Mouse (Mus musculus): ENCODE measurements around the gene Camk2d.

The Camk2d gene

DNA sequence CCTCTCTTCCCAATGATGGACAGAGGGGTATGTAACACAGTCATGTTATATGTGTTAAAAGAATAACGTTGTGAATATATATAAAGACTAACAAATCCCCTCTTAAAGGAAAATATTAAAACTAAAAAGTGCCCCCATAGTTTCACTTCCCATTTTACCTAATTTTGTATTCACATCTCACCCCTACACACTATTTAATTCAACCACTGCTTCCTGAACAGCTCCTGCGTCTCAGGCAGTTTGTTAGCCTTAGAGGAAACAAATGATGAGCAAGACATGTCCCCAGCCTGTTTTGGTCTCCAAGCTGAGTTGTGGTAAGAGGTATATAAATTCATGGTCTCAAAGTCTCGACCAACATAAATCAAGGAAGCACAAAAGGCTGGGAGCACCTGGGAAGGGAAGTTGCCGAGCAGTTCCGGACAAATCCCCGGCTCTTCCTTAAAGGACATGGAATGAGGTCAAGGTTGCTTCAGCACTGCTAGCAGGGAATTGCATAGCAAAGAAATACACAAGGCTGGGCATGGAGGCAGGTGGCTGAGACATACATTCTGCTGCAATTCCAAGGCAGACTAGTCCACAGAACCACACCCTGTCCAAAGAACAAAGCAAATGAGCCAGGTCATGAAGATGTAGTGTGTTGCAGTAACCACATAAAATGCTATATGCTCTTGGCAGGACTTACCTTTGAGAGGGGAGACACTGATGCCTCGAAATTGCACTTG lies 155.4 kb downstream of the Camk2d start:
- DNase-seq (ENCODE audit: low spot score): no peak

- DNase-seq (ENCODE audit: low spot score): no peak
Observed at GRCm38 (mm10) chr3:126752978-126753377, 156.9 kb downstream of the Camk2d start.

- no peak for DNase-seq (ENCODE audit: low spot score)
Observed at GRCm38 (mm10) chr3:126758398-126758797, 162.3 kb downstream of the Camk2d start.

GRCm38 (mm10) chr3:126760608-126761007 lies 164.5 kb downstream of the Camk2d start:
- DNase-seq (ENCODE audit: low spot score): no peak

DNA sequence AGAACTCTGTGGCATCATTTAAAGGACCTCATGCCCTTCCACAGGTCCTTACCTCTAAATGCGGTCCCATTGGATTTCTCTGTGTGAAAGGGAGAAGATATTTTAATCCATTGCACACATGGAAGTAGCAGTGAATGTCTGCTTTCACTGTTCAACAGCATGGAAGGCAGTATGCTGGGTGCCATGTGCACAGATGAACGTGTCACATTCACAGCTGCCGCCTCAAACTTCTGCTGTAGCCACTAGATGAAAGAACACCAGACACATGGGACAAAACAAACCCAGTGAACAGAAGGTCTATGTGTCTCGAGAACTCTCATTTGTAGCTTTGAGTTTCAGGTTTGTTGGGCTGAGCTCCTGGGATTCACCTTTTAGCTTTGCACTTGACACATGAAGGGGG lies 168.6 kb downstream of the Camk2d start:
- DNase-seq (ENCODE audit: low spot score): no peak

GRCm38 (mm10) chr3:126770056-126770455 lies 174.0 kb downstream of the Camk2d start:
- DNase-seq (ENCODE audit: low spot score): no peak

- DNase-seq (ENCODE audit: low spot score): no peak
Observed at GRCm38 (mm10) chr3:126771032-126771431, 174.9 kb downstream of the Camk2d start.

DNA sequence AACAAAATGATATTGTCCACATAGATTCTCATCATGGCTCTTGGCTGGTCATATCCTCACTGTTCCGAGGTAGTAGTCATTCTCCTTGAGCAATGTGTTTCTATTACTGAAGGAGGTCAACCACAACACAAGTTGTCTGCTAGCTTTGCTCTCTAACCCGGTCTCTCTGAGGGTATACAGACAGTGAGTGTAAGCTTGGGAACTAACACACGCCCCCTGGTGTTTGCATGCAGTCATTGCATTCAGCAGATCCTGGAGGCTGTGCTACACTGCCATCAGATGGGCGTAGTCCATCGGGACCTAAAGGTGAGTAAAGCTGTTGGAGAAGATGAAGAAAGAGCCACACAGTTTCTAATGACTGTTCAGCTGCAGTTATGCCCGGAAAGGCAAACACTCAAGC lies 175.4 kb downstream of the Camk2d start:
- DNase-seq (ENCODE audit: low spot score): peak; percentile 55

- no peak for DNase-seq (ENCODE audit: low spot score)
Observed at GRCm38 (mm10) chr3:126776001-126776400, 179.9 kb downstream of the Camk2d start.

- no peak for DNase-seq (ENCODE audit: low spot score)
Observed at GRCm38 (mm10) chr3:126777101-126777500, 181.0 kb downstream of the Camk2d start.

GRCm38 (mm10) chr3:126777879-126778278 lies 181.8 kb downstream of the Camk2d start:
- no peak for DNase-seq (ENCODE audit: low spot score)

DNA sequence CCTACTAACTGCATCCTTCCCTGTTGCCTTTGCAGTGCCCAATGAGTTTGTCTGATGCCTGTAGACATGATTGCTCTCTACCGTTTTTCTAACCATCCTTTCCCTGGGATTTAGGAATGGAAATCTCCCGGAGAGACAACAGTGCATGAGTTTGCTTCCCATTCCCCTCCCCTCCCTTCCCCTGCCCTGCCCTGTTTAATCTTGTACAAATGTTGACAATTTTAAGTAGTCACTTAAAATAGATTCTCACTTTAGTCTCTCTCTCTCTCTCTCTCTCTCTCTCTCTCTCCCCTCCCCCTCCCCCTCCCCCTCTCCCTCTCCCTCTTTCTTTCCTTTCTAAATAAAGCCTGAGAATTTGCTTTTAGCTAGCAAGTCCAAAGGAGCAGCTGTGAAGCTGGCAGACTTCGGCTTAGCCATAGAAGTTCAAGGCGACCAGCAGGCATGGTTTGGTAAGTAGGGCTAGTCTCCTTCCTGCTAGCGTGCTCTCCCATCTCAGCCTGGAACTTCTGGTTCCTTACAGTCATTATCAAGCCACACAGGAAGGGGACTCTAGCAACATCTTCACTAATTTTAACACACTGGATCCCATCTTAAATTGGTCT lies 184.0 kb downstream of the Camk2d start:
- no peak for DNase-seq (ENCODE audit: low spot score)

- DNase-seq (ENCODE audit: low spot score): no peak
Observed at GRCm38 (mm10) chr3:126793035-126793964, 197.2 kb downstream of the Camk2d start.

DNA sequence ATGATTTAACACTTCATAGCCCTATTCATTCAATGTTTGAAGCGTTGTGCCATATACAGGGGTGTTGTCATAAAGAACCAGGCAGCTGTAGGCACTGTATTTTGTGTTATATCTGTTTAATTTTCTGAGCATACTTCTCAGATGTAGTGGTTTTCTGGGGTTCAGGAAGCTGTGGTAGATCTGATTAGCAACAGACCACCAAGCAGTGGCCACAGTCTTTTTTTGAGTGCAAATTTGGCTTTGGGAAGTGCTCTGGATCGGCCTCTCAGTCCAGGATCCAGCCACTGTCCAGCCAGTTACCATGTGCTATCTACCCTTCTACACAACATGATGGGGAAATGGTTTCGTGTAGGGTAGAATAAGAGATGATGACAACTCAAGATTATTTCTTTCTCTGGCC lies 199.8 kb downstream of the Camk2d start:
- DNase-seq (ENCODE audit: low spot score): no peak

GRCm38 (mm10) chr3:126797025-126797424 lies 200.9 kb downstream of the Camk2d start:
- DNase-seq (ENCODE audit: low spot score): no peak

DNA sequence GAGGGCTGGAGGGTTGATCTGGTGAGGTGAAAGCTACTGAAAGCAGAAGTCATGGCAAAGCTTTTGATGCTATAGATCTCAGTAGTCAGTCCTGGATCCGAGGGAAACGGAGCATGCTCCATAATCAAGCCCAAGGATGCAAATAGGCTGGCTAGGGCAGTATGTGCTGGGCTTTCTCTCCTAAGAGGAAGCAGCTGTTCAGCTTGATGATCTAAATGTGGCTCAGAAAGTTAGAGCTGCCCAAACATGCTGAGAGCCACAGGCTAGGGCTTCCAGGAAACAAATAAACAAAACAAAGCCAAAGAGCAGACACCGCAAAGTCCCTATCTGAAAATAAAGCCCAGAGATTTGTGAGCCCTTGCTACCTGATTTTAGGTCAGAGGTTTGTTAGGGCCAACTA lies 201.7 kb downstream of the Camk2d start:
- no peak for DNase-seq (ENCODE audit: low spot score)

DNA sequence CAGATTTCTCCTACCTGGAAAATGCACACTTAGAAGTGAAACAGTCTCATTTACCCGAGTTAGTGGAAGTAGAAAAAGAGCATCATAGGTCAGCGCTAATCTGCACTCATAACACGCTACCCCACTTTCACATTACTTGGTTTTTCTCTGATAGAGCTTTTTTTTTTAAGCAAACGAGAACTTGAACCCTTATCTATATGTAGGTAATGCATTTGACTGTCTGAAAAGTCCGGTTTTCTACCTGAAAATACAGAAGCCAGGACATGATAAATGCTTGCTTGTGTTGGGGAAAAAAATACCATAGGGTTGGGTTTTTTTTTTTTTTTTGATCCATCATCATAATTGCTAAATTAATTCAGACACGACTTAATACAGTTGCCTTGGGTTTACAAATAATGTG lies 206.9 kb downstream of the Camk2d start:
- DNase-seq (ENCODE audit: low spot score): no peak

DNA sequence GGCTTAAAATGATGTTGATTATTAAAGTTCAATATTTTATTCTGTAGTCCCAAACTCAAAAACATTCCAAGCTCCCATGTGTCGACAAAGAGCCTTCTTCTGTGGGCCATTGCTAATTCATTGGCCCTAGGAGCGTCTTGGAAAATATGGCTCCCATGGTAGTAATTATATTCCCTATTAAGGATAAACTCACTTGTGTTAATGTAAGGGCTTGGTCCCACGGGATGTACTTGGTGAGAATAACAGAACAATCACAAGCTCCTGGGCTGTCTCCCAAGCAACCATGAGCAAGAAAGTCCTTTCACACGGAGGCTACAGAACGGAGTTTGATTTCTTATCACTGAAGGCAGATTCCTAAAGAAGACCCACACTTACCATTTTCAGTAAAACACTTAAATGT lies 208.9 kb downstream of the Camk2d start:
- no peak for DNase-seq (ENCODE audit: low spot score)

DNA sequence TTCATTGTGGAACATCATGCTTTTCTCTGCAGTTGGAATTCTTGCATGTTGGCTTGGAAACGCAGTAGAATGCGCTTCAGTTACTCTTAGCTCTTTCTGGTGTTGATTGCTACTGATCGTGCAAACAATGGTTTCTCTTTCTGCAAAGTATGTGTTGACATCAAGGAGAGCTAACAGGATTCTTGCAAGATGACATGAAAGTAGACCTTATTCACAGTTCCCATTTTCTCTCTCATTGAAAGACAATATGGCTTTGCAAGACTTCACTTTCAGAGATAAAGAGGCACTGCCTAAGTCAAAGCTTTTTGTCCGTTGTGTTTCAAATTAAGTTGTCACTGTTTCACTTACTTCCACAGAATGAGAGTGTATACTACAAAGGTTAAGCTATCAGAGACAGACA lies 210.0 kb downstream of the Camk2d start:
- no peak for DNase-seq (ENCODE audit: low spot score)

GRCm38 (mm10) chr3:126809915-126810314 lies 213.8 kb downstream of the Camk2d start:
- DNase-seq (ENCODE audit: low spot score): no peak

DNA sequence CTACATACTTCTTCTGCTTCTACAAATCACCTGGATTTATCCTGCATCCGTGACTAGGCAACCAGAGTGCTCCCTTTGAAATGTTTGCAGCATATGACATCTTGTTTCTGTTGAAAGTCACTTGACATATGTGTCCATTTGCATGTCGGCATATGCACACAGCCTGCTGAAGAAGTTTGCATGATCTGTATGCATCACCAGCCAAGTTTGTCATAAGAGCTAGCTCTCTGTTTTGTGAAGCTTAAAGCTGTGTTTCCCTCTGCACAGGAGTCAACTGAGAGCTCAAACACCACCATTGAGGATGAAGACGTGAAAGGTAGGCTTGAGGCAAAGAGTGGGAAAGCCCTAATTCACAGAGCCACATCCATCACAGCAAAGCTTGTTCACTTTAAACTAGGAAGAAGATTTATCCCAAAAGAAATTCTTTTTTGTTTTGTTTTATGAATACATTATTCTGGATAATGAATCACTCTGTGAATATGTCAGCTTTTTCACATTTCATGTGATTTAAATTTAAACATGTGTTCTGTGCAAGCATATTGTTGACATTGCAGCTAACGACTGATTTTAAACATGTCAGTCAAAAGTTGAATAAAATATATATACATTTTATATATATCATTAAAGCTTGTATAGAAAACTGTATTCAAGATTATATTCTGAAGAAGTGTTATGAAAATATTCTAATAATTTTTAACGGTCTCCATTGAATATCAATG lies 214.4 kb downstream of the Camk2d start:
- DNase-seq (ENCODE audit: low spot score): no peak

GRCm38 (mm10) chr3:126811646-126812045 lies 215.5 kb downstream of the Camk2d start:
- no peak for DNase-seq (ENCODE audit: low spot score)
